Mouse (Mus musculus) limb, embryonic 12.5 days (tissue): Measurements from ENCODE around the gene Rims1. TPM values are rescaled to one million over a fixed set of nuclear protein-coding genes. Genes with fewer than 3 reads are reported as not detected.
A peak's percentile ranks its signal among the peaks of the same experiment; 100 is the strongest.

Experiments used
- ATAC-seq: fragments of 200-750 bp; cut with Nextera tagmentation; 2 replicates; pipeline ENCODE4 v1.8.0; 2017; ENCODE audit warnings: low read depth, moderate TSS enrichment; ENCODE audit not compliant: insufficient number of reproducible peaks, insufficient read depth, low FRiP score, low TSS enrichment
- H3K27ac ChIP-seq: fragments of 300-500 bp; sonication (generic); 2 replicates; pipeline ENCODE4 v1.5.1; 2016; ENCODE audit warnings: mild to moderate bottlenecking, moderate library complexity
- H3K27me3 ChIP-seq: fragments of 300-500 bp; sonication (generic); 2 replicates; pipeline ENCODE4 v1.6.1; 2016; ENCODE audit warnings: mild to moderate bottlenecking, moderate library complexity
- H3K36me3 ChIP-seq: fragments of 300-500 bp; sonication (generic); 2 replicates; pipeline ENCODE4 v1.6.1; 2016; ENCODE audit warnings: mild to moderate bottlenecking, moderate library complexity
- H3K4me1 ChIP-seq: fragments of 300-500 bp; sonication (generic); replicated peaks from 2 replicates; pipeline ENCODE4 v1.6.1; 2016
- H3K4me2 ChIP-seq: fragments of 300-500 bp; sonication (generic); 2 replicates; pipeline ENCODE4 v1.6.1; 2016; ENCODE audit warnings: mild to moderate bottlenecking, moderate library complexity
- H3K4me3 ChIP-seq: fragments of 300-500 bp; sonication (generic); replicated peaks from 2 replicates; pipeline ENCODE4 v1.5.1; 2016; ENCODE audit warnings: mild to moderate bottlenecking
- H3K9ac ChIP-seq: fragments of 300-500 bp; sonication (generic); replicated peaks from 2 replicates; pipeline ENCODE4 v1.6.1; 2016; ENCODE audit warnings: mild to moderate bottlenecking, moderate library complexity
- H3K9me3 ChIP-seq: fragments of 300-500 bp; sonication (generic); 2 replicates; pipeline ENCODE4 v1.6.1; 2016; ENCODE audit warnings: mild to moderate bottlenecking, moderate library complexity
- WGBS: fragments of 180-500 bp; shearing (Covaris S2); methylation state at CpG from one replicate; pipeline ENCODE4 v1.1.7; 2016; 5-methylcytosine and 5-hydroxymethylcytosine counted together
- polyA plus RNA-seq: library from polyadenylated mRNA; unstranded; fragments of >200 nt; fragmentation: Nextera tagmentation; extraction: Ambion mirVana; gene quantifications from 2 replicates; pipeline ENCODE4 v1.2.1, GENCODE M21; 2016

Rims1 gene
- polyA plus RNA-seq, 1 experiment from 2014 or later = 2.3 TPM

DNA sequence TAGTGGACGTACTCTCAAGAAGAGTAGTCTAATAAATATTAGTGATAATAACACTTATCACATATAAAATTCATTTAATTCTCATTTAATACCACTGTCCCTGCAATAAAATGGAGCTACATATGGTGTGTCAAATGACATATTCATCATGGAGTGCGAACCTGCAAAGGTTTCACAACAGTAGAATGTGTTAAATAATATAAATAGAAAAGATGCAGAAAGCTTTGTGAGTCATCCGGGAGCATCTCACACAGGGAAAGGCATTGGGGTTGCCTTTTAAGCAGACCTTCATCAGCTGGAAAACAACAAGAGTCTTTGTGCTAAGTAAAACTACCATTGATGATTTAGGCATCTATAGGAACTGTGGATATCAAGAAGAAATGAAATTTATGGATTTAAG lies 220.2 kb downstream of the Rims1 start:
- WGBS = 86% methylated on average over 3 of the region's 3 CpGs

DNA sequence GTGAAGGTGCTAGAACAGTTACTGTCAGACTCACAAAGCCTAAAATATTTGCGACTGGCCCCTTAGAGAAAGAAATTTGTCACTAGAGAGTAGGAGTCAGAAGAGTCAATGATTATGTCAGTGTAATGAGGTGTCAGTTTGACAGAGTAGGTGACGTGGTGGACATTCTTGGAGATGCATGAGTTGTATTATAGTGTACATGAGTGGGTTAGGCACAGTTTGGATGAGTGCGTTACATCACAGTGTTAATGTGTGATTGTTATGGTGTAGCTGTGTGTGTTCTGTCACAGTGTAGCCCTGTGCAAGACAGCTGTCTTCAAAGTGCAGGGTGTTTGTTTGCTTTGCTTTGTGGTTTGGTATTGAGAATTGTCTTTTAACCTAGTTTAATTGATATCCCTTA lies 226.3 kb downstream of the Rims1 start:
- Histone ChIP-seq H3K27ac (no peak overlapping the region), H3K4me2 (no peak overlapping the region), H3K9ac (no peak overlapping the region), H3K4me1 (no peaks in the 10 kb centered on the region), H3K9me3 (no peaks in the 10 kb centered on the region), H3K27me3 (no peaks in the 10 kb centered on the region), H3K36me3 (no peaks in the 10 kb centered on the region), H3K4me3 (no peak overlapping the region)
- ATAC-seq = no peak
- 74% methylated on average over 3 of the region's 3 CpGs for WGBS

More for the DNA sequence above, 220.2 kb downstream of the Rims1 start:
- no peak for ATAC-seq
- Histone ChIP-seq H3K4me1 (no peaks in the 10 kb centered on the region), H3K9me3 (no peaks in the 10 kb centered on the region), H3K27me3 (no peaks in the 10 kb centered on the region), H3K27ac (no peak overlapping the region), H3K4me2 (no peak overlapping the region), H3K36me3 (no peaks in the 10 kb centered on the region), H3K9ac (no peak overlapping the region), H3K4me3 (no peak overlapping the region)

DNA sequence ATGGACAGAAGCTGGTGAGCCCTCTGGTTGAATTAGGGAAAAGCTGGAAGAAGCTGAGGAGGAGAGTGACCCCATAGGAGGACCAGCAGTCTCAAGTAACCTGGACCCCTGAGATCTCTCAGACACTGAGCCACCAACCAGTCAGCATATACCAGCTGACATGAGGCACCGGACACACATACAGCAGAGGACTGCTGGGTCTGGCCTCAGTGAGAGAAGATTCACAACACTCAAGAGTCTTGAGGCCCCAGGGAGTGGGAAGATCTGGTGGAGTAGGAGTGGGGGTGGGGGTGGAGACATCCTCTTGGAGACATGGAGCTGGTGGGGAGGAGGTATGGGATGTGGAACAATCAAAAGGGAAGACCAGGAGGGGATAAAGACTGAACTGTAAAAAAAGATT lies 233.1 kb downstream of the Rims1 start:
- no peak for ATAC-seq
- WGBS = 83% methylated on average over 1 of the region's 1 CpGs
- no peak overlapping the region for H3K27ac ChIP-seq
- no peak overlapping the region for H3K4me3 ChIP-seq
- H3K4me2 ChIP-seq = no peak overlapping the region
- no peaks in the 10 kb centered on the region for H3K9me3 ChIP-seq
- no peaks in the 10 kb centered on the region for H3K36me3 ChIP-seq
- H3K27me3 ChIP-seq = no peaks in the 10 kb centered on the region
- no peak overlapping the region for H3K9ac ChIP-seq
- no peaks in the 10 kb centered on the region for H3K4me1 ChIP-seq

DNA sequence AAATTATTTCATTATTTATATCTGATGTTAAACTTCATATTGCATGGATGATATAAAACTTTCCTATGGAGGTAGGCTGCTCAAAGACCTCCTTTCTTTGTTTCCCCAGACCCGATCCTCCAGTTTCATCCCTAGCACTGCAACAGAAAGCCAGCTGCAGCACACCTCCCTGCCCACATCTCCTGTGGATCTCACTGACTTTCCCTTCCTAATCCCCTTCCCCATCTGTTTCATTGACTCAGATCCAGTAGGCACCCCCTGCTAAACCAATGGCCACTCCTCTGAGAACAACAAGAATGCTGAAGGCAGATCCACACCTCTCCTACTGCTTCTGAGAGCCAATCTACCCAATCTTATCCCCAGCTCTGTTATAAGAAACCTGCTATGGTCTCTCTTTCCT lies 259.5 kb downstream of the Rims1 start:
- WGBS = 96% methylated on average over 1 of the region's 1 CpGs
- ATAC-seq = no peak
- H3K27ac ChIP-seq = no peak overlapping the region
- H3K4me2 ChIP-seq = no peak overlapping the region
- H3K4me1 ChIP-seq = no peaks in the 10 kb centered on the region
- H3K27me3 ChIP-seq = no peaks in the 10 kb centered on the region
- no peaks in the 10 kb centered on the region for H3K36me3 ChIP-seq
- no peaks in the 10 kb centered on the region for H3K9me3 ChIP-seq
- no peak overlapping the region for H3K9ac ChIP-seq
- no peak overlapping the region for H3K4me3 ChIP-seq

DNA sequence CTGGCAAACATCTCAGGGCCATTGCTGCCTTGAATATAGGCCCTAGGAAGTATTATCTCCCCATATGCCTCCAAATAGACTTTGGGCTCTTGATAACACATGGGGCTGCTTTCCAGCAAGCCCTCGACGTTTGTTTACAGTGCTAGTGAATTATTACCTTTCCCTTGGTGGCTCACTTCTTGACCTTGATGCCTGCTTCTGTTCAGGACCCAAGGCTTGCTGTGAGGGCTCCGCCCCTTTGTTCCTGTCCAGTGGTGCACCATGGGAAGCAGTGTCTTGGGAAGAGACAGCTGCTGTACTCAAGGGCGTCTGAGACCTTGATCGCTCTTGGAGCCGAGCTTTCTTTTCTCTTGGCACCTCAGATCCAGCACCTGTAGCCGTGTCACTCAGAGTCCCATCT lies 267.7 kb downstream of the Rims1 start:
- no peak for ATAC-seq
- Histone ChIP-seq H3K4me3 (no peak overlapping the region), H3K9me3 (no peaks in the 10 kb centered on the region), H3K9ac (no peak overlapping the region), H3K36me3 (no peaks in the 10 kb centered on the region), H3K27ac (no peak overlapping the region), H3K4me2 (no peak overlapping the region), H3K27me3 (peaks cover 35% of the 10 kb centered on the region), H3K4me1 (no peaks in the 10 kb centered on the region)
- 74% methylated on average over 7 of the region's 7 CpGs for WGBS

DNA sequence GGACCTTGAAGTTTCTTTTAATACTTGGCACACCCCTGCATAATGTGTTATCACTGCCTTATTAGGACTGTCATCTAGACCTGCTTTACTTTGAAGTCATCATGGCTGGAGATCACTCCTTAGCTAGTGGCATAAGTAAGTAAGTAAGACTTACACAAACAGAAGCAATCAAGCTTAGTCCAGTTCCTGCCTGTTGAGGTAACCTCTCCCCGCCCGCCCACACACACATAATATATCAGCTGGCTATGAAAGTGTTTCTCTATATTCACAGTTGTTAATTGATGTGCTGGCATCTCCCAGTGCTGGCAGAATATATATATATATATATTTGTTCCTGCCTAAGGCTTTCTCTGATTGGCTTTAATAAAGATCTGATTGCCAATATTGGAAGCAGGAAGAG lies 269.0 kb downstream of the Rims1 start:
- ATAC-seq = no peak
- 89% methylated on average over 2 of the region's 2 CpGs for WGBS
- no peaks in the 10 kb centered on the region for H3K36me3 ChIP-seq
- H3K4me2 ChIP-seq = no peak overlapping the region
- peaks cover 44% of the 10 kb centered on the region for H3K27me3 ChIP-seq
- H3K4me3 ChIP-seq = no peak overlapping the region
- H3K9me3 ChIP-seq = no peaks in the 10 kb centered on the region
- H3K9ac ChIP-seq = no peak overlapping the region
- no peak overlapping the region for H3K27ac ChIP-seq
- H3K4me1 ChIP-seq = no peaks in the 10 kb centered on the region

DNA sequence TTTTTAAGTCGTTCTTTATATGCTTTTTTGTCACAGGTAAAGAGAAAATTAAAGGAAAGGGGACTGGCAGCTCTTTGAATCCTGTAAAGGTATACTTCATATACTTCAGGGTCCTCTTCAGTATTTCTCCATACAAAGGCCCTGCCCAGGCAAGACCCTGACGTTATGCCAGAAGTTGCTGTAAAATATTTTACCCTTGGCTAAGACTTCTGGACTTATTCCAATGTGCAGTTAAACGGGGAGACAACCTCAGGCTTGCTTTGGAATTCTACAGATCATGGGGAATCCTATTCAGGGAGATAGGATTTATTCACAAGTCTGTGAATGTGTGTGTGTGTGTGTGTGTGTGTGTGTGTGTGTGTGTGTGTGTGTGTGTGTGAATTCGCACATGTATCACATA lies 270.7 kb downstream of the Rims1 start:
- 56% methylated on average over 4 of the region's 4 CpGs for WGBS
- no peak overlapping the region for H3K27ac ChIP-seq
- no peaks in the 10 kb centered on the region for H3K9me3 ChIP-seq
- no peaks in the 10 kb centered on the region for H3K4me1 ChIP-seq
- H3K9ac ChIP-seq = no peak overlapping the region
- H3K4me3 ChIP-seq = no peak overlapping the region
- no peak overlapping the region for H3K4me2 ChIP-seq
- peaks cover 48% of the 10 kb centered on the region for H3K27me3 ChIP-seq
- ATAC-seq = no peak
- H3K36me3 ChIP-seq = no peaks in the 10 kb centered on the region

DNA sequence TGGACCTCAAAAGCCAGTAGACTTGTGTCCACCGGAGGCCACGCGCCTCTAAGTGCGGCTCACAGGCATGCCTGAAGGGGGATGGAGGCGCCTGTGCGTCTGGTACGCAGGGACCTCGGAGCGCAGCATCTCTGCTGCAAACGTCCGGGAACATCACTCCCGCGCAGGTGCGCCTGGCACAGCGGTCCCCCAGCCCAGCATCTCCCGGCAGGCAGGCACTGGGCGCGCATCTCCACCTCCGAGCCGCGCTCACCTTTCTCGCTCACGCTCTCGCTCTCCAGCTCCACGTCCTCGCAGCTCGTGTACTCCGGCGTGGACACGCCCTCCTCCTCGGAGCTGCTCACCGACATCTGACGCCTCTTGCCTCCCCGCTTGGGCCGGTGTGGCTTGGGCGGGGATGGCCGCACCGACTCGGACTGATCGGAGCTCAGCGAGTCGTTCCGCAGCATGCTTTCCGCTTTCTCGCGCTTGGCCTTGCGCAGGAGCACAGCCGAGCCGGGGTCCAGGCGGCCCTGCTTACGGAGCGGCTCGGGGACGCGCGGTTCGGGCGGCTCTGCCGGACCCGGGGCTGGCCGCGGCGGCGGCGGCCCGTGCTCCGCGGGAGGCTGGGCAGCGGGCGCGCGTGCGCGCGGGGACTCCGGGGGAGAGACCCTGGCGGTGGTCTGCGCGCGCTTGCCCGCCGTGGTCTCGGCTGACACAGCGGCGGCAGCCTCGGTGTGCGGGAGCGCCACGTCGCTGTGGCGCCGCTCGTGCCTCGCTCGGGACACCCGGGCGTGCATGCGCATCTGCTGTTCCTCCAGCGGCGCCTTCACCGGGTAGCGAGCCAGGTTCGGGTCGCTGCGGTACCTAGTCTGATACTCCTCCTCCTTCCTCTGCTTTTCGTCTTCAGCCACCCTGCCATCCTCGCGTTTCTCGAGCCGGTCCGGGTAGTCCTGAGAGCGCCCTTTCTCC lies 272.4 kb downstream of the Rims1 start:
- peak overlapping the region; percentile 74 for H3K4me3 ChIP-seq
- under 1% methylated on average over 84 of the region's 112 CpGs for WGBS

DNA sequence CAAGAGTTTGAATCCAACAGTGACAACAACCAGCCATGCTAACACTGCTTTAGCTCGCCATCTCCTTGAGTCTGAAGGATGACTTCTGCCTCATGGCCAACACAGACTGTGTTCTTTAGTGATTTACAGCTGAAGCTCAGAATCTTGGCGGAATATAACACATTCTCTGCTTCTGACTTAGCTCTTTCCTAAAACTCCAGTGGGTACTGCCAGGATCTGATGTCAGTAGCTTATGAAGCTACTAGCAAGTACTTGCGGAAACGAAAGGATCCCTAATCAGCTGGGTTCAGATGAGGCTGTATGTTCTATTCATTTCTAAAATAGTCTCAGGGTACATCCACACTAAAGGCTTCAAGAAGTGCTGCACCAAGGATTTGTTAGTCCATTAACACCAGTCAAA lies 290.7 kb downstream of the Rims1 start:
- H3K27ac ChIP-seq = no peak overlapping the region
- no peaks in the 10 kb centered on the region for H3K4me1 ChIP-seq
- H3K4me2 ChIP-seq = no peak overlapping the region
- no peak overlapping the region for H3K9ac ChIP-seq
- H3K27me3 ChIP-seq = no peaks in the 10 kb centered on the region
- WGBS = 92% methylated on average over 4 of the region's 4 CpGs
- ATAC-seq = no peak
- no peak overlapping the region for H3K4me3 ChIP-seq
- no peaks in the 10 kb centered on the region for H3K36me3 ChIP-seq
- no peaks in the 10 kb centered on the region for H3K9me3 ChIP-seq

More for the DNA sequence above, 272.4 kb downstream of the Rims1 start:
- no peaks in the 10 kb centered on the region for H3K36me3 ChIP-seq
- peaks cover 48% of the 10 kb centered on the region for H3K27me3 ChIP-seq
- peak overlapping the region; percentile 94 for H3K4me2 ChIP-seq
- peak overlapping the region; percentile 69 for H3K9ac ChIP-seq
- no peaks in the 10 kb centered on the region for H3K9me3 ChIP-seq
- H3K27ac ChIP-seq = no peak overlapping the region
- peak; percentile 80 for ATAC-seq
- no peaks in the 10 kb centered on the region for H3K4me1 ChIP-seq

DNA sequence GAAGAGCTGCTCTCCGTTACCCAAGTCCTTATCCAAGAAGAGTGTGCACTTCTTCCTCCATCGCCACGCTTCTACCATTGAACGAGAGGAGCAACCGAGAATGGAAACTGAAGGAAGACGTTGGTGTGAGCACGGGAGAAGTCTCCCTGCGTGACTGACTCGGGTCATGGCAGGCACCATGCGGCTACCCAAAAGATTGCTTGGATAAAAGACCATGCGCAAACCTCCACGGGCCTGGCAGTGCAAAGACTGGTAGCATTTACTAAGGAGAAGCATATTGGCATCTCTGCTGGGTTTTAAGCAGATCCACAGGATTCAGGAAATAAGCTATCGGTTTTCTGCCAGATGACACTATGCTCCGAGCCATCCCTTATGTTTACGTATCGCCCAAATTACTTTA lies 293.4 kb downstream of the Rims1 start:
- WGBS = 86% methylated on average over 16 of the region's 16 CpGs
- Histone ChIP-seq H3K27ac (no peak overlapping the region), H3K27me3 (no peaks in the 10 kb centered on the region), H3K4me2 (no peak overlapping the region), H3K4me1 (peaks cover 6% of the 10 kb centered on the region; the same call in 1 of the 2 replicates), H3K9me3 (no peaks in the 10 kb centered on the region), H3K4me3 (no peak overlapping the region), H3K36me3 (no peaks in the 10 kb centered on the region), H3K9ac (no peak overlapping the region)
- no peak for ATAC-seq

DNA sequence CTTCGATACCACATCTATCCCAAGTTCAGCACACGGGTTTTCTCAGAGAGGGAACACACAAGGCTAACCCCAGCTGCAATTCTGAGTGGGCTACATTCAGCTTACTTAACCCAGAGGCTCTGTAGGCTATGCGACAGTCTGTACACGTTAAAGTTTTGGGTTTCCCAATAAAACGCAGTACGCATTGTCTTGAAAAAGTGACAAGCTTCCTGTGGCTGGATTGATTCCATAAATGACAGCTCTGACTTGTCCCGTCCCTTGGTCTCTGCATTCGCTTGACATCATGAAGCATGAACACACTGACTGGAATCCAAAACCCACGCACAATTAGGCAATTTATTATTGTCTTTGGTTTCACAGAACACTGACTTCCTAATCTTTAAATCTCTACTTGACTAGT lies 294.2 kb downstream of the Rims1 start:
- Histone ChIP-seq H3K4me2 (no peak overlapping the region), H3K27ac (no peak overlapping the region), H3K9ac (no peak overlapping the region), H3K36me3 (no peaks in the 10 kb centered on the region), H3K27me3 (no peaks in the 10 kb centered on the region), H3K4me1 (peaks cover 6% of the 10 kb centered on the region; the same call in 1 of the 2 replicates), H3K9me3 (no peaks in the 10 kb centered on the region), H3K4me3 (no peak overlapping the region)
- WGBS = 76% methylated on average over 9 of the region's 9 CpGs
- no peak for ATAC-seq
